Mouse (Mus musculus): ENCODE measurements around the gene Dao.

DNA sequence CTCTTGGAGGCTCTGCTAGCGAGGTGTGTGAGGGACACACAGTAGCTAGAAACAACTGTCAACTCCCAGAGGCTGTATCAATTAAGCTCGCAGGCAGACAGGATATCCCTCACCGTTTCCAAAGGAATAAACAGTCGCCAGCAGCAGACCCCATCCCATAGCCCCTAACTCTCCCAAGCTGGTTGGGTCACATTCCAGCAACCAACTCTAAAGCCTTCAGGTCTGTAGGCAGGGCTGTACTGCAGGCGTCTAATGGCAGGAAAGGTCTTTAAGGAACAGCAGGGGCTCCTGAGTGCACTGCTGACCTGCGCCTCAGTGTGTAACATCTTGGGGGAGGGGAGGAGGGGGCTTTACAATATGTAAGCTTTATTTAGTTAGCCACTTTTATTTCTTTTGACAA, 44.5 kb upstream of the Dao start:
- no peak for TF ChIP-seq HCFC1 (IDR thresholded peaks at IDR 0.05; ENCODE audit: borderline replicate concordance, insufficient read depth, low read length)
- no peak for TF ChIP-seq CHD2 (IDR thresholded peaks at IDR 0.05; ENCODE audit: low read depth, low read length)
- TF ChIP-seq ZC3H11A (IDR thresholded peaks at IDR 0.05; ENCODE audit: borderline replicate concordance, low read depth, low read length) = no peak
